Mouse (Mus musculus): ENCODE measurements around the gene Dpy19l1.

DNA sequence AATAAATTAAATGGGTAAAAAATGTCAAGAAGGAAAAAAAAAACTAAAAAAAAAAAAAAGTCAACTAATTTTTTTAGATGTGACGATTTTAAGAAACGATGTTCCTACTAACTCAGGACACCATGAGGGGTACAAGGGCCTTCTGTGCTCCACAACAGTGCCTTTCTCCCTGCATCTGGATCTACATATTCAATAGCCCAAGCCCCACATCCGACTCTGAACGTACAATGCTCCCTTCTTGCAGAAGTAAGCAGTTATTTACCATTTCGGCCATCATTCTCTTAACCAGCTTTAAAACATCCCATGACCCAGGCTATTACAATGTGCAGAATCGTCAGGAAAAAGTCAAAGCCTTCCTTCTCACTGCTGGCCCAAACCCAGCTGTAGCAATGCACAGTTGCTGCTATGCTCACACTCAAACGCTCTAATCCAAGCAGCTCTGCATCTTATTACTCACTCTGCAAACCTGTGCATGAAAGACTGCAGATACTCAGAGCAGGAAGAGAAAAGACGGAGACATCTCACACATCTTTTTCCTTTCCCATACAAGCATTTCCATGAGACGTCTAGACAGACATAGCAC, 41.5 kb downstream of the Dpy19l1 start:
- TF ChIP-seq CTCF (IDR thresholded peaks at IDR 0.05; ENCODE audit: borderline replicate concordance, extremely low read depth, insufficient read depth, insufficient read length) (no peak), POLR2A (IDR thresholded peaks at IDR 0.05; ENCODE audit: borderline replicate concordance, extremely low read depth, insufficient read depth, insufficient read length, poor library complexity, severe bottlenecking) (no peak)
